Mouse (Mus musculus) frontal cortex, postnatal 25 days (tissue): Measurements from ENCODE around the gene Msrb2.

ENCODE experiments used
- DNase-seq, 2 experiments: peaks; one replicate each; pipeline ENCODE4 v3.0.0; 2022; ENCODE audit warnings: low spot score in 2 of 2

Msrb2 gene

DNA sequence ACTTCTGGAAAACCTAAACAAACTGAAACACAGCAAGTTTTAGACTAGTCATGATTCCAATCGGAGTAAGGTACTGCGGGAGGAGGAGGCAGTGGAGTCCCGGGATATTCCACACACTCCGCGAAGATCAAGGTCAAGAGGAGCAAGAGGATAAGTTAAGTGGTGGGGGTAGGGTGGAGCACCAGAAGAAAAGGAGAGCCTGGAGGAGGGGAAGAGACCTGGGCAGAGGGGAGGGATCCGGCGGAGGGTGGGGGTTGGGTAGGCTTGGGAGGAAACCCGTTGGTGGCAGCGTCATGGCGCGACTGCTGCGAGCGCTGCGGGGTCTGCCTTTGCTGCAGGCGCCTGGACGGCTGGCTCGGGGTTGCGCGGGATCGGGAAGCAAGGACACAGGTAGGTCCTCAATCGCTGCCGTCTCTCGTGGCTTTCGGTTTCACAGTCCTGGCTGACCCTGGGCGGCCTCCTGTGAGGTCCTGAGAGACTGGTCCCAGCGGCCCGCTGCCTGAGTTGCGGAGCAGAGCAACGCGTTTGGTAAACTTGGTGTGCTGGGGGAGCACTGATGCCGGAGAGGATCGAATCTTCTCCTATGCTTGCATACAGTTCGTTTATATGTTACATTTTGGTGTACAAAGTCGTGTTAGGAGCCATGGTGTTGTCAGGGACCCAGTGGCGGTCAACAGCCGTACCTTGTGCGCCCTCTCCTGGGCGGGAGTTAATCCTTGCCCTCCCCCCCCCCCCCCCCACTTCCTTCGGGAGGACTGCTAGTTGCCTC lies at the start of gene Msrb2:
TSS of gene Msrb2 (plus strand) at position 51 of the 769 bp plus-strand sequence.
- DNase-seq: peak; percentile 58 to 60

DNA sequence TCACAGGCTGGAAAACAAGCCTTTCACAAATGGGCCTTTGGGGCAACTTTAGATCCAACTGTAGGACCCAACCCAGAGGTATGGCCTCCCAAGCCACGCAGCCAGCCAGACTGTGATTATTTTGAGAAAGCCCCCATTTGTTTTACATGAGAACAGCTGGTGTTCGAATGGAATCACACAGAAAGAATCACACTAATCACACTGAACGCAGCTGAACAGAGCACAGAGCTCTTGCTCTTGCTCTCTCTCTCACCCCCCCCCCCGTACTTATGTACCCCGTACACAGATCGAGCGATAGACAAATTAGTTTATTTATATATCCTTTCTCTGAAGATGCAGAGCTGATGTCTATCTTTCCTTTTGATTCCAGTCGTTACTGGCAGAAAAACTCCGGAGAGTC lies 48.8 kb upstream of the Msrb2 start:
- no peak for DNase-seq

DNA sequence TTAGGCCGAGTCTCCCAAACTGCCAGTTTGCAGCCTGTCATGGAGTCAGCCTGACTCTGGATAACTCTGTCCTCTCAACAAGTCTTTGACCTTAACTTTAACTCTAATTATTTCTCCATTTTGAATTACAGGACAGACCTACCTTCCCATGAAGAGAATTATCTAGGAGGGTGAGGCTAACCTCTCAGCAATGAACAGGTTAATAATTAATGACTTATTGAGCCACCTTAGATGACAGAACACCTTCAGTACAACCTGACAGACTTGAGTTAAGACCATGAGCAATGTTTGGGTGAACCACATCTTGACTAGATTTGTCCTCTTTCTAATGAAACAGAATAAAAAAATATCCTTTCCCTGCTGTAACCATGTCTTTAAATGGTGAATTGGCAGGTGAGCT lies 44.9 kb upstream of the Msrb2 start:
- DNase-seq: no peak

DNA sequence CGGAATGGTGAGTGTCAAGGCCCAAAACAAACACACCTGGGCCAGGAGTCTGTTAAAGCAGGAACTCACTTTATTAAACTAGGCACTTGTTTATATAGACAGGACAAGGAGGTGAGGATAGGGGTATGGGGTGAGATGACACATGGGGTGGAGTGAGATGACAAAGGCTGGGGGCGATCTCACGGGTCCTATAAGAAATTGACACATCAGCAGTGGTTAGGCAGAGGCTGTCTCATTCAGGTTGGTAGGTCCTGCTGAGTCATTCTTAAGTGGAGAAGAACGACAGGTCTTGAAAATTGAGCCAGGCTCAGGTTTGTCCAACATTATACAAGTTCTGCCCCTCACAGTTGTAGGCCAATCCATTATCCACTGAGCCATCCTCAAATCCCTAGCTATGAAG lies 43.4 kb upstream of the Msrb2 start:
- DNase-seq: no peak

DNA sequence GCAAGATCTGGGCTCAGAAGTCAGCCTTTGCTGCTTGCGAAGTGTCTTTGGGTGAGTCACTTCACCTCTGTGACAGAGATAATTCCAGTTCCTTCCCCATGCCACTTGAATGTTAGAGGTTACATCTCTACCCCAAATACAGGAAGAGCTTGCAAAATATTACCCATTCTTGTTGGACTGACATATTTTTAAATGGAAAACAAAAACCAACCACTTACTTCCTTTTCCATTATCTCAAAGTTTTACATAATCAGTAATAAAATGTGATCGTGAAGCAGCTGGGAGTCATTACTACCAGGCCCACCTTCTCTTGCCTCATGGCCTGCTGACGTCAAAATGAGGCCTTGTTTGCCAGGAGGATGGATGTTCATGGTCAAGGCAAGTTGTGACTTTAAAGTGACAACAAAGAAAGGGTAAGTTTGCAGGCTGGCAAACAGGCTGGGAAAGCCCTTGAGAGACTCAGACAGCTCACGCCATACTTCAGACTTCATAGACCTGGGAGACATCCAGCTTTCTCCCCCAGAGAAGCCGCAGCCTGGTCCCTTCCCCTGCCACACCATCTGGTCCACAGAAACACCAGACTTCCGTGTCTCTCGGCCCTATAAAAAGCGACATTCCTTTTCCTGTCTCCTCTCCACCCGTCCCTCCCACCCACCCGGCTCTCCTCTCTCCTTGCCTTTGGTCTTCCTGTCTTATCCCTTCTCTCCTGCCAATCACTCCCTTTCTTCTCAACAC lies 27.2 kb upstream of the Msrb2 start:
- DNase-seq: peak; percentile 8 to 22

GRCm38 (mm10) chr2:19344636-19345413 lies 26.4 kb upstream of the Msrb2 start:
- peak; percentile 82 to 87 for DNase-seq

- DNase-seq: no peak
These were observed 25.8 kb upstream of the Msrb2 start for GRCm38 (mm10) chr2:19345414-19345964.

GRCm38 (mm10) chr2:19348454-19348853 lies 22.8 kb upstream of the Msrb2 start:
- no peak for DNase-seq

DNA sequence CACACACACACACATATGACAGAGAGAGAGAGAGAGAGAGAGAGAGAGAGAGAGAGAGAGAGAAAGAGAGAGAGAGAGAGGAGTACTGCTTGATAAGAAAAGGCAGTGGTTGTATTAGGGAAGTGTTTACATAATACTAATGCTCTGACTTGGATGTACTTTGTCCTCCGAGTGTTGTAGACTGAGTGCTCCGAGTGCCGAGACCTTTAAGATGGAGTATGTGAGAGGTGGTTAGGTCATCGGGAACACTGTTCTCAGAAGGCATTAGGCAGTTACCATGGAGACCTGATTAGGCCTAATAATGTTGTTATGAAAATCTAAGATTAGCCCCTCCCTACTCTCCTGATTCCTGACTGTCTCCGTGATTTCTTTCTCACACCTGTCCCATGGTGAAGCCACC lies 21.1 kb upstream of the Msrb2 start:
- no peak for DNase-seq

DNA sequence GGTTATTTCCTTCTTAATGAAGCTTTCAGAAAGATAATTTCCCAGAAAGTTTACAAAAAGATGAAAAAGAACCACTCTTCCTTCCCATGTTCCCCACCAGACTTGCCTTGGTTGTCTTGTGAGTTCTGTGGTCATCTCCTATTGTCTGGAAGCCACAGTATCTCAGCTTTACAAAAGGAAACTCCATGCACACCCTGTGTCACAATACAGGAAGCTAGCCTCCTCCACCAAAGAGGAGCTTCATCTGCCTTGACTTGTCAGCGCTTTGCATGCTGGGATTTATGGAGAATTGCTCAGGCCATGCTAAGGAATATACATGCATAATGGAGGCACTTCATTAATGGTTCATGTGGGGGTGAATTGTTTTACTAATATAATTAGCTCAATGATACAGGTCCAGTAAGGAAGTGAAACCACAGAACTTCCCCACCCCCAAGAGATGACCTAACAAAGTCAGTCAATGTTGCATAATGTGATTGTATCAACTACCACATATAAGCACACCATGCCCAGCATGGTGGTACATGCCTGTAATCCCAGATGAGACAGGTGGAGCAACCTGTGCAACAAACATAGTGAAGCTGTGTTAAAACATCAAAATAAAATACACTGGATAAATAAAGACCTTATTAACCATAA lies 19.5 kb upstream of the Msrb2 start:
- no peak for DNase-seq

- DNase-seq: no peak
These were observed 18.1 kb upstream of the Msrb2 start for GRCm38 (mm10) chr2:19353158-19353557.

DNA sequence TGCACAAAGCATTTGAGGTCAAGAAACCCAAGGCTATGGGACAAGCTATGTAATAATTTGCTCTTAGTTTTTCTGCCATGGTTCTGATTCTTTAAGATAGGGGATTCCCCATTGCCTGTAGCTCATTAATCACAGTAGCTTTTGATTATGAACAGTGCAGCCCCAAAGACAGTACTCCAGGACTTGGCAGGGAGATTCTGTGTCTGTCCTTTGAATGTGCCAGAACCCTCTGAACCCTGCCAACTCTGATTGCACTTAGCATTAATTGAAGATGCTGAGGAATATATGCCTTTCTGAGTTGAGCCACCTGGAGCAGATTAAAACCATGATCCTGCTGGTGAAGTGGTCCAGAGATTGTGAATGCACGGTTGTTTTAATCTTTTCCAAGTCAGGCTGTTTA lies 8.4 kb upstream of the Msrb2 start:
- no peak for DNase-seq

DNA sequence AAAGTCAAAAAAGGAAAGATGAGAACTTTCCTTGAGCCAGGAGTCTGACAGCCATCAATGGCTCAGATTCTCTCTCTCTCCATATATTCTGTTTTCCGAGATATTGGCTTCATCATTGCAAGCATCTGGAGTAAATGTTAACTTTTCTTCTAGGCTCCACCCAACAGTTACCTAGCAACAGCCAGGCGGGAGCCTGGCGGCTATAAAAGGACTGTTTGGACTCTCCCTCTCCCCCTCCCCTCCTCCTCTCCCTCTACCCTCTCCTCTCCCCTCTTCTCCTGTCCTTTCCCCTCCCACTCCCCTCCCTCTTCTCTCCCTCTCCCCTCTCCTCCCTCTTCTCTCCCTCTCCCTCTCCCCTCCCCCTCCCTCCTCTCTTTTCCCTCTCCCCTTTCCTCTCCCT lies 4.8 kb upstream of the Msrb2 start:
- DNase-seq: no peak

- no peak for DNase-seq
These were observed 4.1 kb upstream of the Msrb2 start for GRCm38 (mm10) chr2:19367114-19367513.

- no peak for DNase-seq
These were observed 2.5 kb downstream of the Msrb2 start for GRCm38 (mm10) chr2:19373695-19374094.

GRCm38 (mm10) chr2:19380446-19380950 lies 9.3 kb downstream of the Msrb2 start:
- DNase-seq: no peak

GRCm38 (mm10) chr2:19380986-19381385 lies 9.7 kb downstream of the Msrb2 start:
- DNase-seq: no peak

GRCm38 (mm10) chr2:19382206-19382605 lies 11.0 kb downstream of the Msrb2 start:
- DNase-seq: no peak

DNA sequence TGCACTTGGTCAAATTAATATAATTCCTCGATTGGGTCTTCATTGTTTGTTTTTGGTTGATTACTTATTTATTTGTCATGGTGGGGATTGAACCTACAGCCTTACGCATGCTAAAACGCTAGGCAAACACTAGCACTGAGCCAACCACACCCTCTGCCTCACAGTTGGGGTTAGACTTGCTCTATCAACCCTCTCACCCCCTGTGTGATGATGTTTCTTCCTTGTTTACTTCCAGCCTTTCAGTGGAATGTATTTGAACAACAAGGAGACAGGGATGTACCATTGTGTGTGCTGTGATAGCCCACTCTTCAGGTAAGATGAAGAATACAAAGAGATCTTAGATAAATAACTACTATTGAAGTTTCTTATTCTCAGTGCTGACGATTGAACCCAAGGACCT lies 11.8 kb downstream of the Msrb2 start:
- no peak for DNase-seq

DNA sequence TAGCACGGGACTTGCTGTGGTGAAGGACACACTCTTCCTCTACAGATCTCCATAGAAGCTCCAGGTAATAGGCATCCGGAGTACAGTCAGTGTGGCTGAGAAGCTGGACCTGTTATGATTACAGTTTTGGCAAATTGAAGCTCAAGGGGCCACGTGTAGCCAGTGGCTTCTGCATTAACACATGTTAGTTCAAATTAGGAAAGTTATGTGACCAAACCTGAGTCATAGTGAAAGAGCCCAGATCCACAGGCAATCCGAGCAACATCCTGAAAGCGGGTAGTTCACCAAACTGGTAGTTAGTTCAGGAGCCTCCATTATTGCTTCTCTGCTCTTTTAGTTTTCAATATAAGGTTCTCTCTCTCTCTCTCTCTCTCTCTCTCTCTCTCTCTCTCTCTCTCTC lies 14.5 kb downstream of the Msrb2 start:
- no peak for DNase-seq

- DNase-seq: no peak
These were observed 17.3 kb downstream of the Msrb2 start for GRCm38 (mm10) chr2:19388329-19389103.
